Mouse (Mus musculus) megakaryocyte, embryonic 14.5 days (primary cell): ENCODE results near the gene Ddx18. TPM values are rescaled to one million over a fixed set of nuclear protein-coding genes. Genes with fewer than 3 reads are reported as not detected.

Source experiments
- H3K27me3 ChIP-seq: replicated peaks from 2 replicates; pipeline ENCODE3; 2012; ENCODE audit warnings: inconsistent platforms
- H3K36me3 ChIP-seq: replicated peaks from 2 replicates; pipeline ENCODE3; 2012; ENCODE audit warnings: low read length, inconsistent platforms, mixed read lengths
- H3K4me1 ChIP-seq: 2 replicates; pipeline ENCODE4 v1.6.1; 2012; ENCODE audit warnings: inconsistent platforms
- H3K4me3 ChIP-seq: replicated peaks from 2 replicates; pipeline ENCODE3; 2012; ENCODE audit warnings: moderate library complexity, mild to moderate bottlenecking, inconsistent platforms
- H3K9me3 ChIP-seq: 2 replicates; pipeline ENCODE4 v1.6.1; 2012; ENCODE audit warnings: inconsistent platforms
- FLI1 ChIP-seq: IDR thresholded peaks from 2 replicates; pipeline ENCODE4 v1.6.1; 2012; ENCODE audit warnings: low read length, inconsistent platforms, mixed read lengths
- GATA1 ChIP-seq: IDR thresholded peaks from 3 replicates; pipeline ENCODE4 v1.6.1; 2012; ENCODE audit warnings: mixed read lengths, low read length, inconsistent platforms, borderline replicate concordance
- polyA plus RNA-seq: library from polyadenylated mRNA; stranded (reverse); fragments of >175 nt; gene quantifications from 2 replicates; pipeline ENCODE4 v1.2.3, GENCODE M21; 2012; ENCODE audit warnings: low replicate concordance; ENCODE audit not compliant: insufficient read depth

Ddx18 gene
- polyA plus RNA-seq, 1 experiment, result 10.6 TPM

- Histone ChIP-seq H3K4me1 (peaks cover 16% of the 10 kb centered on the region), H3K9me3 (peaks cover 10% of the 10 kb centered on the region), H3K4me3 (peak within 1 kb of the TSS; percentile 85), H3K27me3 (peaks cover 44% of the 10 kb centered on the region), H3K36me3 (no peaks in the 10 kb centered on the region)
- TF ChIP-seq FLI1 (no peak), GATA1 (no peak)
Measured at GRCm38 (mm10) chr1:121528399-121528720, 39.4 kb downstream of the Ddx18 start, which contains the start of gene Htr5b. Htr5b (minus strand) TSS chr1:121528465.

GRCm38 (mm10) chr1:121527600-121528398 lies 40.0 kb downstream of the Ddx18 start:
- Histone ChIP-seq H3K9me3 (peaks cover 10% of the 10 kb centered on the region), H3K4me3 (peak overlapping the region; percentile 85), H3K36me3 (no peaks in the 10 kb centered on the region), H3K4me1 (peaks cover 16% of the 10 kb centered on the region), H3K27me3 (peaks cover 44% of the 10 kb centered on the region)
- TF ChIP-seq GATA1 (no peak), FLI1 (no peak)

GRCm38 (mm10) chr1:121527061-121527460 lies 40.7 kb downstream of the Ddx18 start:
- no peak overlapping the region for H3K4me3 ChIP-seq
- H3K9me3 ChIP-seq, result peaks cover 10% of the 10 kb centered on the region
- peaks cover 44% of the 10 kb centered on the region for H3K27me3 ChIP-seq
- TF ChIP-seq FLI1 (no peak), GATA1 (no peak)
- H3K4me1 ChIP-seq, result peaks cover 16% of the 10 kb centered on the region
- no peaks in the 10 kb centered on the region for H3K36me3 ChIP-seq

GRCm38 (mm10) chr1:121518609-121519008 lies 49.2 kb downstream of the Ddx18 start:
- no peak overlapping the region for H3K4me3 ChIP-seq
- no peaks in the 10 kb centered on the region for H3K27me3 ChIP-seq
- H3K4me1 ChIP-seq, result peaks cover 7% of the 10 kb centered on the region; the same call in 1 of the 2 replicates
- H3K36me3 ChIP-seq, result no peaks in the 10 kb centered on the region
- no peak for TF ChIP-seq GATA1
- TF ChIP-seq FLI1, result no peak
- H3K9me3 ChIP-seq, result peaks cover 8% of the 10 kb centered on the region; the same call in 1 of the 2 replicates

GRCm38 (mm10) chr1:121511966-121512365 lies 55.8 kb downstream of the Ddx18 start:
- Histone ChIP-seq H3K9me3 (0 out of 2 replicates have a peak, but pooled peaks cover 3% of the 10 kb centered on the region), H3K4me1 (peaks cover 4% of the 10 kb centered on the region; the same call in 1 of the 2 replicates), H3K27me3 (no peaks in the 10 kb centered on the region), H3K36me3 (peaks cover 4% of the 10 kb centered on the region), H3K4me3 (no peak overlapping the region)
- no peak for TF ChIP-seq FLI1
- TF ChIP-seq GATA1, result no peak

GRCm38 (mm10) chr1:121511186-121511585 lies 56.6 kb downstream of the Ddx18 start:
- no peaks in the 10 kb centered on the region for H3K27me3 ChIP-seq
- TF ChIP-seq GATA1 (no peak), FLI1 (no peak)
- no peak overlapping the region for H3K4me3 ChIP-seq
- peaks cover 4% of the 10 kb centered on the region; the same call in 1 of the 2 replicates for H3K4me1 ChIP-seq
- H3K9me3 ChIP-seq, result 0 out of 2 replicates have a peak, but pooled peaks cover 3% of the 10 kb centered on the region
- H3K36me3 ChIP-seq, result peaks cover 7% of the 10 kb centered on the region

- no peak overlapping the region for H3K4me3 ChIP-seq
- no peak for TF ChIP-seq FLI1
- TF ChIP-seq GATA1, result no peak
- H3K9me3 ChIP-seq, result 0 out of 2 replicates have a peak, but pooled peaks cover 3% of the 10 kb centered on the region
- peaks cover 4% of the 10 kb centered on the region; the same call in 1 of the 2 replicates for H3K4me1 ChIP-seq
- no peaks in the 10 kb centered on the region for H3K27me3 ChIP-seq
- peaks cover 9% of the 10 kb centered on the region for H3K36me3 ChIP-seq
Measured at GRCm38 (mm10) chr1:121510420-121511140, 57.2 kb downstream of the Ddx18 start.

- Histone ChIP-seq H3K36me3 (peaks cover 26% of the 10 kb centered on the region), H3K4me3 (no peak overlapping the region), H3K27me3 (no peaks in the 10 kb centered on the region), H3K9me3 (0 out of 2 replicates have a peak, but pooled peaks cover 3% of the 10 kb centered on the region), H3K4me1 (peaks cover 4% of the 10 kb centered on the region; the same call in 1 of the 2 replicates)
- TF ChIP-seq FLI1 (no peak), GATA1 (no peak)
Measured at GRCm38 (mm10) chr1:121508729-121509128, 59.1 kb downstream of the Ddx18 start.

Other genes starting within 250 kb of the Ddx18 start
- 4.7 and 10.1 TPM in 2 replicates for gene Insig2, start 235.4 kb downstream of the Ddx18 start, polyA plus RNA-seq
- 2.6 TPM in 1 of 2 replicates, not detected in the other for gene Ccdc93, start 136.9 kb downstream of the Ddx18 start, polyA plus RNA-seq
- not detected in 2 replicates for gene Htr5b, start 39.5 kb downstream of the Ddx18 start, polyA plus RNA-seq